Mouse (Mus musculus): Measurements from ENCODE around the gene Crtap. TPM values are rescaled to one million over a fixed set of nuclear protein-coding genes. Genes with fewer than 3 reads are reported as not detected.

The Crtap gene
- polyA plus RNA-seq, 1 experiment = 45.7 TPM

GRCm38 (mm10) chr9:114425576-114425975 lies 35.1 kb upstream of the Crtap start:
- no peak overlapping the region for H3K27ac ChIP-seq (ENCODE audit: insufficient read depth, low read length)
- H3K4me1 ChIP-seq (ENCODE audit: control insufficient read depth, insufficient read depth, low read length) = peaks cover 3% of the 10 kb centered on the region
- peaks cover 21% of the 10 kb centered on the region for H3K36me3 ChIP-seq (ENCODE audit: control insufficient read depth, insufficient read depth, low read length, poor library complexity, severe bottlenecking)
- no peak overlapping the region for H3K4me3 ChIP-seq (ENCODE audit: low read depth, low read length)
- H3K9ac ChIP-seq (ENCODE audit: low read depth, poor library complexity, severe bottlenecking) = no peak overlapping the region
- H3K27me3 ChIP-seq (ENCODE audit: control insufficient read depth, insufficient read depth, low read length, poor library complexity, severe bottlenecking) = no peaks in the 10 kb centered on the region
- no peak for TF ChIP-seq POLR2A (IDR thresholded peaks at IDR 0.05; ENCODE audit: insufficient read depth, low read length)
- no peak for TF ChIP-seq EP300 (IDR thresholded peaks at IDR 0.05; ENCODE audit: insufficient read depth, low read depth, low read length)
- no peak for TF ChIP-seq CTCF (IDR thresholded peaks at IDR 0.05; ENCODE audit: low read depth, low read length)
- H3K9me3 ChIP-seq (replicated peaks; ENCODE audit: control insufficient read depth, insufficient read depth, low read length, poor library complexity, severe bottlenecking) = peaks cover 8% of the 10 kb centered on the region; the same call in 1 of the 2 replicates

DNA sequence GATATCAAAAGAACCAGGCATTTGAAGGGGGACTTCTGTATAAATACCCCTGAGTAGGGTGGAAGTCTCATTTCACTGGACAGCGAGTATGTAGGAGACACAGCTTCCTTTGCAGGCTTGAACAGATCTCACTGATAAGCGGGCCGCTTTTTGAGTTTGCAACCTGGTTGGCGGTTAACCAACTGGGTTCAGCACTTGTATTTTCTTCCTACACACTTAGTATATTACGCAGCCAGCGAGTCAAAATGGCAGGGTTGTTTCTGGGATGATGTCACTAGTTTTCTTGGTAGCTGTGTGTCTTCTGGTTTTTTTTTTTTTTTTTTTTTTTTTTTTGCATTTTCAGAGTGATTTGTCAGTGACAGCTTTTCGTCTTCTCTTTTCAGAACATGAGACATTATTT lies 31.3 kb upstream of the Crtap start:
- H3K9ac ChIP-seq (ENCODE audit: low read depth, poor library complexity, severe bottlenecking) = no peak overlapping the region
- H3K36me3 ChIP-seq (ENCODE audit: control insufficient read depth, insufficient read depth, low read length, poor library complexity, severe bottlenecking) = peaks cover 24% of the 10 kb centered on the region
- H3K9me3 ChIP-seq (replicated peaks; ENCODE audit: control insufficient read depth, insufficient read depth, low read length, poor library complexity, severe bottlenecking) = peaks cover 8% of the 10 kb centered on the region; the same call in 1 of the 2 replicates
- H3K4me3 ChIP-seq (ENCODE audit: low read depth, low read length) = no peak overlapping the region
- H3K27ac ChIP-seq (ENCODE audit: insufficient read depth, low read length) = no peak overlapping the region
- TF ChIP-seq POLR2A (IDR thresholded peaks at IDR 0.05; ENCODE audit: insufficient read depth, low read length) = no peak
- TF ChIP-seq EP300 (IDR thresholded peaks at IDR 0.05; ENCODE audit: insufficient read depth, low read depth, low read length) = no peak
- no peak for TF ChIP-seq CTCF (IDR thresholded peaks at IDR 0.05; ENCODE audit: low read depth, low read length)
- no peaks in the 10 kb centered on the region for H3K4me1 ChIP-seq (ENCODE audit: control insufficient read depth, insufficient read depth, low read length)
- H3K27me3 ChIP-seq (ENCODE audit: control insufficient read depth, insufficient read depth, low read length, poor library complexity, severe bottlenecking) = no peaks in the 10 kb centered on the region

DNA sequence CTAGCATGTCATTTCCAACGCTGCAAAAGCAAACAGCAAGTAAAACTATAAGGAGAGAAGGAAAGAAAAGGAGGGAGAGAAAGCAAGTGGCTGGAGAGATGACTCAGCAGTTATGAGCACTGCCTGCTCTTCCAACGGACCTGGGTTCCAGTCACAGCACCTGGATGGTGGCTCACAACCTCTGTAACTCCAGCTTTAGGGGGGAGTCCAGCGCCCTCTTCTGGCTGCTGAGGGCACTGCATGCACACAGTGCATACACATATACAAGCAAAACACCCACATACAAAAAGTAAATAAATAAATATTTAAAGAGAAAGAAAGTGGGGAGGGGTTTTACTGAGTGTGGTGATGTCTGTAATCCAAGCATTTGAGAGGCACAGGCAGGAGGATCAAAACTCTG lies 30.6 kb upstream of the Crtap start:
- TF ChIP-seq CTCF (IDR thresholded peaks at IDR 0.05; ENCODE audit: low read depth, low read length) = peak; percentile 60
- no peak for TF ChIP-seq POLR2A (IDR thresholded peaks at IDR 0.05; ENCODE audit: insufficient read depth, low read length)
- H3K4me3 ChIP-seq (ENCODE audit: low read depth, low read length) = no peak overlapping the region
- H3K4me1 ChIP-seq (ENCODE audit: control insufficient read depth, insufficient read depth, low read length) = no peaks in the 10 kb centered on the region
- no peak overlapping the region for H3K9ac ChIP-seq (ENCODE audit: low read depth, poor library complexity, severe bottlenecking)
- no peak overlapping the region for H3K27ac ChIP-seq (ENCODE audit: insufficient read depth, low read length)
- H3K27me3 ChIP-seq (ENCODE audit: control insufficient read depth, insufficient read depth, low read length, poor library complexity, severe bottlenecking) = no peaks in the 10 kb centered on the region
- peaks cover 24% of the 10 kb centered on the region for H3K36me3 ChIP-seq (ENCODE audit: control insufficient read depth, insufficient read depth, low read length, poor library complexity, severe bottlenecking)
- H3K9me3 ChIP-seq (replicated peaks; ENCODE audit: control insufficient read depth, insufficient read depth, low read length, poor library complexity, severe bottlenecking) = peaks cover 8% of the 10 kb centered on the region; the same call in 1 of the 2 replicates

- H3K9ac ChIP-seq (ENCODE audit: low read depth, poor library complexity, severe bottlenecking) = 0 out of 2 replicates have a peak overlapping the region, but pooled peaks have one; percentile 4
- H3K27me3 ChIP-seq (ENCODE audit: control insufficient read depth, insufficient read depth, low read length, poor library complexity, severe bottlenecking) = no peaks in the 10 kb centered on the region
- H3K9me3 ChIP-seq (replicated peaks; ENCODE audit: control insufficient read depth, insufficient read depth, low read length, poor library complexity, severe bottlenecking) = peaks cover 5% of the 10 kb centered on the region; the same call in 1 of the 2 replicates
- no peaks in the 10 kb centered on the region for H3K4me1 ChIP-seq (ENCODE audit: control insufficient read depth, insufficient read depth, low read length)
- peaks cover 19% of the 10 kb centered on the region for H3K36me3 ChIP-seq (ENCODE audit: control insufficient read depth, insufficient read depth, low read length, poor library complexity, severe bottlenecking)
- H3K4me3 ChIP-seq (ENCODE audit: low read depth, low read length) = no peak overlapping the region
- 0 out of 2 replicates have a peak overlapping the region, but pooled peaks have one; percentile 4 for H3K27ac ChIP-seq (ENCODE audit: insufficient read depth, low read length)
- TF ChIP-seq EP300 (IDR thresholded peaks at IDR 0.05; ENCODE audit: insufficient read depth, low read depth, low read length) (no peak), CTCF (IDR thresholded peaks at IDR 0.05; ENCODE audit: low read depth, low read length) (no peak), POLR2A (IDR thresholded peaks at IDR 0.05; ENCODE audit: insufficient read depth, low read length) (no peak)
Observed at GRCm38 (mm10) chr9:114420443-114420842, 30.0 kb upstream of the Crtap start.

DNA sequence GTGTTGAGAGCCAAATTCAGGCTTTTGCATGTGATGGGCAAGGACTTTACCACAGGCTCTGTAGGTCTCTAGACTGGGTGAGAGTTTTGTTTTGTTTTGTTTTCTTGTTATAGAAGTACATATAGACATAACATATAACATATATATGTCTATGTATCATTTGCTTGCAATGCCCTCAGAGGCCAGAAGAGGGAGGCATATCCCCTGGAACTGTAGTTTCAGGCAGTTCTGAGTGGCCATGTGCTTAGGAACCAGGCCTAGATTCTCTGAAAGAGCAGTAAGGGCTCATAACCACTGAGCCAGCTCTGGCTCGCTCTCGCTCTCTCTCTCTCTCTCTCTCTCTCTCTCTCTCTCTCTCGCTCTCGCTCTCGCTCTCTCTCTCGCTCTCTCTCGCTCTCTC lies 27.7 kb upstream of the Crtap start:
- H3K27me3 ChIP-seq (ENCODE audit: control insufficient read depth, insufficient read depth, low read length, poor library complexity, severe bottlenecking) = no peaks in the 10 kb centered on the region
- H3K9ac ChIP-seq (ENCODE audit: low read depth, poor library complexity, severe bottlenecking) = peak overlapping the region; percentile 29; the same call in 1 of the 2 replicates
- H3K4me1 ChIP-seq (ENCODE audit: control insufficient read depth, insufficient read depth, low read length) = no peaks in the 10 kb centered on the region
- no peaks in the 10 kb centered on the region for H3K9me3 ChIP-seq (replicated peaks; ENCODE audit: control insufficient read depth, insufficient read depth, low read length, poor library complexity, severe bottlenecking)
- H3K36me3 ChIP-seq (ENCODE audit: control insufficient read depth, insufficient read depth, low read length, poor library complexity, severe bottlenecking) = peaks cover 11% of the 10 kb centered on the region
- peak; percentile 52 for TF ChIP-seq CTCF (IDR thresholded peaks at IDR 0.05; ENCODE audit: low read depth, low read length)
- TF ChIP-seq EP300 (IDR thresholded peaks at IDR 0.05; ENCODE audit: insufficient read depth, low read depth, low read length) = no peak
- no peak overlapping the region for H3K4me3 ChIP-seq (ENCODE audit: low read depth, low read length)
- H3K27ac ChIP-seq (ENCODE audit: insufficient read depth, low read length) = no peak overlapping the region

GRCm38 (mm10) chr9:114416646-114417517 lies 26.4 kb upstream of the Crtap start:
- Histone ChIP-seq H3K36me3 (ENCODE audit: control insufficient read depth, insufficient read depth, low read length, poor library complexity, severe bottlenecking) (0 out of 2 replicates have a peak, but pooled peaks cover 8% of the 10 kb centered on the region), H3K27ac (ENCODE audit: insufficient read depth, low read length) (no peak overlapping the region), H3K9me3 (replicated peaks; ENCODE audit: control insufficient read depth, insufficient read depth, low read length, poor library complexity, severe bottlenecking) (no peaks in the 10 kb centered on the region)

More at GRCm38 (mm10) chr9:114416646-114417517, 26.4 kb upstream of the Crtap start:
- Histone ChIP-seq H3K9ac (ENCODE audit: low read depth, poor library complexity, severe bottlenecking) (no peak overlapping the region), H3K27me3 (ENCODE audit: control insufficient read depth, insufficient read depth, low read length, poor library complexity, severe bottlenecking) (no peaks in the 10 kb centered on the region), H3K4me3 (ENCODE audit: low read depth, low read length) (no peak overlapping the region), H3K4me1 (ENCODE audit: control insufficient read depth, insufficient read depth, low read length) (no peaks in the 10 kb centered on the region)
- TF ChIP-seq CTCF (IDR thresholded peaks at IDR 0.05; ENCODE audit: low read depth, low read length) (no peak), EP300 (IDR thresholded peaks at IDR 0.05; ENCODE audit: insufficient read depth, low read depth, low read length) (no peak), POLR2A (IDR thresholded peaks at IDR 0.05; ENCODE audit: insufficient read depth, low read length) (no peak)

Data from ES-Bruce4 (cell line).